Mouse (Mus musculus) neural tube, embryonic 12.5 days (tissue): ENCODE data around the gene Efnb2. TPM values are rescaled to one million over a fixed set of nuclear protein-coding genes. Genes with fewer than 3 reads are reported as not detected.
A peak's percentile ranks its signal among the peaks of the same experiment; 100 is the strongest.

Source experiments
- ATAC-seq: fragments of 200-750 bp; cut with Nextera tagmentation; 2 replicates; pipeline ENCODE4 v1.8.0; 2017; ENCODE audit warnings: low read depth, mild to moderate bottlenecking, moderate TSS enrichment, moderate library complexity; ENCODE audit not compliant: low FRiP score
- H3K27ac ChIP-seq: fragments of 300-500 bp; sonication (generic); 2 replicates; pipeline ENCODE4 v1.5.1; 2016
- H3K27me3 ChIP-seq: fragments of 300-500 bp; sonication (generic); replicated peaks from 2 replicates; pipeline ENCODE4 v1.6.1; 2016; ENCODE audit warnings: mild to moderate bottlenecking
- H3K36me3 ChIP-seq: fragments of 300-500 bp; sonication (generic); 2 replicates; pipeline ENCODE4 v1.6.1; 2016; ENCODE audit warnings: mild to moderate bottlenecking
- H3K4me1 ChIP-seq: fragments of 300-500 bp; sonication (generic); 2 replicates; pipeline ENCODE4 v1.6.1; 2016
- H3K4me2 ChIP-seq: fragments of 300-500 bp; sonication (generic); replicated peaks from 2 replicates; pipeline ENCODE4 v1.6.1; 2016; ENCODE audit warnings: mild to moderate bottlenecking
- H3K4me3 ChIP-seq: fragments of 300-500 bp; sonication (generic); 2 replicates; pipeline ENCODE4 v1.5.1; 2016
- H3K9ac ChIP-seq: fragments of 300-500 bp; sonication (generic); 2 replicates; pipeline ENCODE4 v1.6.1; 2016; ENCODE audit warnings: mild to moderate bottlenecking
- H3K9me3 ChIP-seq: fragments of 300-500 bp; sonication (generic); 2 replicates; pipeline ENCODE4 v1.6.1; 2016; ENCODE audit warnings: mild to moderate bottlenecking
- WGBS: fragments of 180-500 bp; shearing (Covaris S2); methylation state at CpG from one replicate; pipeline ENCODE4 v1.1.7; 2016; 5-methylcytosine and 5-hydroxymethylcytosine counted together
- polyA plus RNA-seq: library from polyadenylated mRNA; unstranded; fragments of >200 nt; fragmentation: Nextera tagmentation; extraction: Ambion mirVana; gene quantifications from 2 replicates; pipeline ENCODE4 v1.2.1, GENCODE M21; 2016

Efnb2 gene
- polyA plus RNA-seq, 1 experiment from 2014 or later = 50.8 TPM

- WGBS = 75% methylated on average over 8 of the region's 8 CpGs
- Histone ChIP-seq H3K27ac (no peak overlapping the region), H3K27me3 (no peaks in the 10 kb centered on the region), H3K9me3 (no peaks in the 10 kb centered on the region), H3K36me3 (peaks cover 45% of the 10 kb centered on the region), H3K9ac (no peak overlapping the region), H3K4me1 (peaks cover 16% of the 10 kb centered on the region), H3K4me3 (no peak overlapping the region), H3K4me2 (no peak overlapping the region)
- ATAC-seq = no peak
Measured at GRCm38 (mm10) chr8:8623486-8623885, 37.6 kb downstream of the Efnb2 start.

GRCm38 (mm10) chr8:8622476-8622875, 38.6 kb downstream of the Efnb2 start:
- Histone ChIP-seq H3K4me1 (peaks cover 16% of the 10 kb centered on the region), H3K36me3 (peaks cover 39% of the 10 kb centered on the region), H3K27ac (no peak overlapping the region), H3K9me3 (no peaks in the 10 kb centered on the region), H3K9ac (no peak overlapping the region), H3K4me2 (no peak overlapping the region), H3K27me3 (no peaks in the 10 kb centered on the region), H3K4me3 (no peak overlapping the region)
- 93% methylated on average over 3 of the region's 3 CpGs for WGBS
- ATAC-seq = no peak

- no peaks in the 10 kb centered on the region for H3K9me3 ChIP-seq
- 91% methylated on average over 12 of the region's 12 CpGs for WGBS
- H3K4me2 ChIP-seq = no peak overlapping the region
- no peaks in the 10 kb centered on the region for H3K27me3 ChIP-seq
- ATAC-seq = no peak
- H3K4me1 ChIP-seq = peaks cover 16% of the 10 kb centered on the region
- no peak overlapping the region for H3K9ac ChIP-seq
- peaks cover 40% of the 10 kb centered on the region for H3K36me3 ChIP-seq
- no peak overlapping the region for H3K4me3 ChIP-seq
- no peak overlapping the region for H3K27ac ChIP-seq
Measured at GRCm38 (mm10) chr8:8622031-8622430, 39.0 kb downstream of the Efnb2 start.

- ATAC-seq = no peak
- Histone ChIP-seq H3K9ac (no peak overlapping the region), H3K9me3 (no peaks in the 10 kb centered on the region), H3K27ac (no peak overlapping the region), H3K4me1 (peaks cover 16% of the 10 kb centered on the region), H3K4me2 (no peak overlapping the region), H3K27me3 (no peaks in the 10 kb centered on the region), H3K4me3 (no peak overlapping the region), H3K36me3 (peaks cover 46% of the 10 kb centered on the region)
- WGBS = 88% methylated on average over 16 of the region's 16 CpGs
Measured at GRCm38 (mm10) chr8:8621236-8621917, 39.7 kb downstream of the Efnb2 start.

- 0 out of 2 replicates have a peak, but pooled peaks have one; percentile 8 for ATAC-seq
- Histone ChIP-seq H3K36me3 (peaks cover 46% of the 10 kb centered on the region), H3K4me1 (peaks cover 16% of the 10 kb centered on the region), H3K4me3 (no peak overlapping the region), H3K9ac (no peak overlapping the region), H3K27me3 (no peaks in the 10 kb centered on the region), H3K4me2 (no peak overlapping the region), H3K27ac (no peak overlapping the region), H3K9me3 (no peaks in the 10 kb centered on the region)
- WGBS = 92% methylated on average over 21 of the region's 21 CpGs
Measured at GRCm38 (mm10) chr8:8620536-8620935, 40.5 kb downstream of the Efnb2 start.

GRCm38 (mm10) chr8:8619221-8620194, 41.5 kb downstream of the Efnb2 start:
- 20% methylated on average over 19 of the region's 19 CpGs for WGBS
- H3K27me3 ChIP-seq = no peaks in the 10 kb centered on the region
- H3K27ac ChIP-seq = 0 out of 2 replicates have a peak overlapping the region, but pooled peaks have one; percentile 0
- H3K4me1 ChIP-seq = peaks cover 16% of the 10 kb centered on the region
- peaks cover 46% of the 10 kb centered on the region for H3K36me3 ChIP-seq
- H3K9ac ChIP-seq = no peak overlapping the region
- H3K4me3 ChIP-seq = no peak overlapping the region
- no peaks in the 10 kb centered on the region for H3K9me3 ChIP-seq
- no peak overlapping the region for H3K4me2 ChIP-seq
- ATAC-seq = peak; percentile 67

GRCm38 (mm10) chr8:8613844-8614243, 47.2 kb downstream of the Efnb2 start:
- no peak overlapping the region for H3K27ac ChIP-seq
- no peaks in the 10 kb centered on the region for H3K9me3 ChIP-seq
- no peak overlapping the region for H3K4me3 ChIP-seq
- peaks cover 11% of the 10 kb centered on the region; the same call in 1 of the 2 replicates for H3K36me3 ChIP-seq
- H3K4me2 ChIP-seq = no peak overlapping the region
- no peak overlapping the region for H3K9ac ChIP-seq
- no peaks in the 10 kb centered on the region for H3K27me3 ChIP-seq
- peaks cover 4% of the 10 kb centered on the region; the same call in 1 of the 2 replicates for H3K4me1 ChIP-seq
- 80% methylated on average over 1 of the region's 1 CpGs for WGBS
- no peak for ATAC-seq

GRCm38 (mm10) chr8:8611928-8612327, 49.1 kb downstream of the Efnb2 start:
- H3K4me2 ChIP-seq = no peak overlapping the region
- H3K4me3 ChIP-seq = no peak overlapping the region
- 87% methylated on average over 4 of the region's 4 CpGs for WGBS

GRCm38 (mm10) chr8:8609791-8610190, 51.3 kb downstream of the Efnb2 start:
- Histone ChIP-seq H3K27ac (no peak overlapping the region), H3K4me3 (no peak overlapping the region), H3K4me1 (peaks cover 4% of the 10 kb centered on the region; the same call in 1 of the 2 replicates), H3K9ac (no peak overlapping the region), H3K4me2 (no peak overlapping the region), H3K36me3 (no peaks in the 10 kb centered on the region), H3K27me3 (no peaks in the 10 kb centered on the region), H3K9me3 (no peaks in the 10 kb centered on the region)
- no peak for ATAC-seq
- 22% methylated on average over 7 of the region's 7 CpGs for WGBS

More at GRCm38 (mm10) chr8:8611928-8612327, 49.1 kb downstream of the Efnb2 start:
- H3K36me3 ChIP-seq = peaks cover 5% of the 10 kb centered on the region; the same call in 1 of the 2 replicates
- peaks cover 4% of the 10 kb centered on the region; the same call in 1 of the 2 replicates for H3K4me1 ChIP-seq
- no peak overlapping the region for H3K27ac ChIP-seq
- H3K27me3 ChIP-seq = no peaks in the 10 kb centered on the region
- no peaks in the 10 kb centered on the region for H3K9me3 ChIP-seq
- no peak overlapping the region for H3K9ac ChIP-seq
- no peak for ATAC-seq

GRCm38 (mm10) chr8:8609141-8609540, 51.9 kb downstream of the Efnb2 start:
- Histone ChIP-seq H3K9ac (no peak overlapping the region), H3K27ac (no peak overlapping the region), H3K36me3 (no peaks in the 10 kb centered on the region), H3K4me3 (no peak overlapping the region), H3K4me1 (peaks cover 4% of the 10 kb centered on the region; the same call in 1 of the 2 replicates), H3K27me3 (no peaks in the 10 kb centered on the region), H3K4me2 (no peak overlapping the region), H3K9me3 (no peaks in the 10 kb centered on the region)
- no peak for ATAC-seq
- 11% methylated on average over 5 of the region's 5 CpGs for WGBS

GRCm38 (mm10) chr8:8605621-8606020, 55.4 kb downstream of the Efnb2 start:
- Histone ChIP-seq H3K4me2 (no peak overlapping the region), H3K4me3 (no peak overlapping the region), H3K9me3 (no peaks in the 10 kb centered on the region), H3K27ac (no peak overlapping the region), H3K4me1 (peaks cover 4% of the 10 kb centered on the region; the same call in 1 of the 2 replicates), H3K27me3 (no peaks in the 10 kb centered on the region), H3K36me3 (no peaks in the 10 kb centered on the region), H3K9ac (no peak overlapping the region)
- WGBS = 77% methylated on average over 4 of the region's 4 CpGs
- ATAC-seq = no peak

GRCm38 (mm10) chr8:8603875-8604274, 57.2 kb downstream of the Efnb2 start:
- no peak overlapping the region for H3K9ac ChIP-seq
- H3K4me3 ChIP-seq = no peak overlapping the region
- no peak overlapping the region for H3K27ac ChIP-seq
- H3K4me1 ChIP-seq = no peaks in the 10 kb centered on the region
- H3K27me3 ChIP-seq = no peaks in the 10 kb centered on the region
- no peak for ATAC-seq
- H3K9me3 ChIP-seq = no peaks in the 10 kb centered on the region
- 79% methylated on average over 6 of the region's 6 CpGs for WGBS
- H3K4me2 ChIP-seq = no peak overlapping the region
- H3K36me3 ChIP-seq = no peaks in the 10 kb centered on the region
